Mouse (Mus musculus): ENCODE measurements around the gene Gm37240. TPM values are rescaled to one million over a fixed set of nuclear protein-coding genes. Genes with fewer than 3 reads are reported as not detected.

Gm37240 gene
- polyA plus RNA-seq, 1 experiment, result 0.91 TPM

DNA sequence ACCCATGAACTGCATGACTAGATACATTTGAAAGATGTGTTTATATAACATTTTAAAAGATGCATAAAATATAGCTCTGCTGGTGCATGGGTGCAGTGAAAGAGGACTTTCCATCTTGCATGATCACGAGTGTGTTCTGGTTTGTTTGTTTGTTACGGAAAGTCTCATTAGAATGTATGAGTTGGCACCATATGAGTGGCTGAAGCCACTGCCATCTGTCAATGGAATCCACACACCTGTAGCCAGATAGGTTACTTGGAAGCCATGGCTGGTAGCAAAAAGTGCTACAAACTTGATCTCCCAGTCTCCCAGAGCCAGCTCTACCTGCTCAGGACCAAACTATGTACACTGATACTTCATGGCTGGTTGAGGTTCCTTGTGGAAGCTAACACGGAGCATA lies 231.8 kb downstream of the Gm37240 start:
- Histone ChIP-seq H3K36me3 (ENCODE audit: control insufficient read depth, insufficient read depth, low read length, poor library complexity, severe bottlenecking) (no peaks in the 10 kb centered on the region), H3K4me1 (ENCODE audit: control insufficient read depth, insufficient read depth, low read length) (no peaks in the 10 kb centered on the region), H3K4me3 (ENCODE audit: low read depth, low read length) (no peak overlapping the region), H3K9ac (ENCODE audit: low read depth, poor library complexity, severe bottlenecking) (no peak overlapping the region), H3K27me3 (ENCODE audit: control insufficient read depth, insufficient read depth, low read length, poor library complexity, severe bottlenecking) (no peaks in the 10 kb centered on the region), H3K9me3 (replicated peaks; ENCODE audit: control insufficient read depth, insufficient read depth, low read length, poor library complexity, severe bottlenecking) (no peaks in the 10 kb centered on the region), H3K27ac (ENCODE audit: insufficient read depth, low read length) (no peak overlapping the region)
- no peak for TF ChIP-seq POLR2A (IDR thresholded peaks at IDR 0.05; ENCODE audit: insufficient read depth, low read length)
- no peak for TF ChIP-seq EP300 (IDR thresholded peaks at IDR 0.05; ENCODE audit: insufficient read depth, low read depth, low read length)
- TF ChIP-seq CTCF (IDR thresholded peaks at IDR 0.05; ENCODE audit: low read depth, low read length), result no peak

DNA sequence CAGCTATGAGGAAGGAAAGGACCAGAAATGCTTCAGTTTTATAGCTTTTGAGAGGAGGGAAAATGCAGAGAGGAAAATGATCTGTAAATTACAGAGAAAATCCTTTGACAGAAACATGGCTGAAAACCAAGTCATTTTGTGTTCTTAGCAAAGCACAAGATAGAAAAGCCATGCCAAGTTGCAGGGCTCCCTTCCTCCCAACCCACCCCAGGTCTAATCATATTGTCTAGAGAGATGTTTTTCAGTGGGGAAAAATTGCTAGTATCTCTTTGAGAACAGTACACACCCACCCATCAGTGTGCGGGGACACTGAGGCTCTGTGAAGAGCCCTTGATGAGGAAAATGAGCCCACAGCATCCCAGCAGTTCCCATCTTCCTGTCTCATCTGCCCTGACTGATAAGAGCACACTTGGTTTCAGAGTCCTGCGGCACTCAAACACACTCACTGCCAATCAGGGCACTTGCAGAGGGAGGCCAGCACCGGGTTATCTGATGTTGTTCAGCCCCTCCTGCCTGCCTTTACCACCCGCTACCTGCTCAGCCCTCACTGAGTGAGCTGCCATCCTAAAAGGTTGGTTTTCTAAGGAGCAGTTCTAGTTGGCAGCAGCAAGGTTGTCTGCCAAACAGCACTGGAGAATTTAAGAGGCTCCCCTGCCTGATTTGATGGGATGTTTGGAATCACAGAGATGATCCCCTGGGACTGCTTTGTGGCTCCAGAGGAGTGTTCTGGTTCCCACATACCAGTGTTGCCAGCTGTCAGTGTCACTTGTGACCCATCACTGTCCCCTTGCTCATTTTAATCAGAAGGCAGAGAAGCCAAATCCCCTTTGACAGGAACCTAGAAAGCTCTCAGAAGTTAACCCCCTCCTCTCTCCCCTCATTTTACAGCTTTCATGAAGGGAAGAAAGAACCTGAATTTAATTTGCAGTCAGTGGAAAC lies 234.3 kb downstream of the Gm37240 start:
- Histone ChIP-seq H3K27ac (ENCODE audit: insufficient read depth, low read length) (no peak overlapping the region), H3K27me3 (ENCODE audit: control insufficient read depth, insufficient read depth, low read length, poor library complexity, severe bottlenecking) (no peaks in the 10 kb centered on the region), H3K4me3 (ENCODE audit: low read depth, low read length) (no peak overlapping the region), H3K4me1 (ENCODE audit: control insufficient read depth, insufficient read depth, low read length) (no peaks in the 10 kb centered on the region), H3K36me3 (ENCODE audit: control insufficient read depth, insufficient read depth, low read length, poor library complexity, severe bottlenecking) (no peaks in the 10 kb centered on the region), H3K9me3 (replicated peaks; ENCODE audit: control insufficient read depth, insufficient read depth, low read length, poor library complexity, severe bottlenecking) (no peaks in the 10 kb centered on the region), H3K9ac (ENCODE audit: low read depth, poor library complexity, severe bottlenecking) (no peak overlapping the region)
- TF ChIP-seq POLR2A (IDR thresholded peaks at IDR 0.05; ENCODE audit: insufficient read depth, low read length), result no peak
- no peak for TF ChIP-seq EP300 (IDR thresholded peaks at IDR 0.05; ENCODE audit: insufficient read depth, low read depth, low read length)
- no peak for TF ChIP-seq CTCF (IDR thresholded peaks at IDR 0.05; ENCODE audit: low read depth, low read length)

DNA sequence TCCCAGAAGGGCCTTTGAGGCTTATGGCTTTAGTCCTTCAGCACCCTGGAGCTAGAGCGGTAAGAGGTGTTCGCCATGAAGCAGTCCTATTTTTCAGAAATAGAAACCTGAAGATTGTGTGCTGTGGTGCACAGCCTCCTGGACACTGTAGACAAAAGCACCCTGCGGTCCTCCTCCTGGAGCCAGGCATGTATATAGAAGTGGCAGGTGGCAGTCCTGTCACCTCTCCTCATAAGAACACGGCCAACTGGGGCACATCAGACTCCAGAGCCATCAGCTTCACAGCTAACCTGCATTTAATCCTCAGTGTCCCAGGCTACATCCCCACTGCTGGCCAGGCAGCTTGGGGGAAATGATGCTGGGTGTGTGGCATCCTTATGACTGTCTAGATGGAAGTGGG lies 238.1 kb downstream of the Gm37240 start:
- TF ChIP-seq EP300 (IDR thresholded peaks at IDR 0.05; ENCODE audit: insufficient read depth, low read depth, low read length) (no peak), CTCF (IDR thresholded peaks at IDR 0.05; ENCODE audit: low read depth, low read length) (no peak), POLR2A (IDR thresholded peaks at IDR 0.05; ENCODE audit: insufficient read depth, low read length) (no peak)
- no peak overlapping the region for H3K27ac ChIP-seq (ENCODE audit: insufficient read depth, low read length)
- no peaks in the 10 kb centered on the region for H3K9me3 ChIP-seq (replicated peaks; ENCODE audit: control insufficient read depth, insufficient read depth, low read length, poor library complexity, severe bottlenecking)
- H3K36me3 ChIP-seq (ENCODE audit: control insufficient read depth, insufficient read depth, low read length, poor library complexity, severe bottlenecking), result no peaks in the 10 kb centered on the region
- H3K4me3 ChIP-seq (ENCODE audit: low read depth, low read length), result no peak overlapping the region
- no peaks in the 10 kb centered on the region for H3K27me3 ChIP-seq (ENCODE audit: control insufficient read depth, insufficient read depth, low read length, poor library complexity, severe bottlenecking)
- H3K9ac ChIP-seq (ENCODE audit: low read depth, poor library complexity, severe bottlenecking), result no peak overlapping the region
- H3K4me1 ChIP-seq (ENCODE audit: control insufficient read depth, insufficient read depth, low read length), result no peaks in the 10 kb centered on the region

DNA sequence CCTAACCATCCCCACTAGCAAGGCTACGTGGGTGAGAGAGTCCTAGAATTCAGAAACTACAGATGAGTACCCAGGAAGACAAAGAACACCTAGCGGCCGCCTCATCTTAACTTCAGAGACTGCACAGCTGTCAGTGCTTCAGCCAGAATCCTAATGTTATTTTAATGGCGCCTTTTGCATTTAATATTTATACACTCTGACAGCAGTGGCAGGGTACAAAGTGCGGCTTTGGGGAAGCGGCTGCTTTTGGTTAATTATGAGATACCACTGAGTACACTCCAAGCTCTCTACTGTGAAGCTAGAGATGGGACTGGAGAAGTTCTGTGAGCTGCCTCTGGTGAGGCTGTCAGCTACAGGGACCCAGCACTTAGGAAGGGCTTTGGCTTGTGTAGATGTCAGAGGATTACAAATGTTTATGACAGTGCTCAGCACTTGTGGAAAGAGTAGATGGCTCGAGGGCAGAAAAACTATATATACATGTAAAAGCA lies 241.8 kb downstream of the Gm37240 start:
- H3K9me3 ChIP-seq (replicated peaks; ENCODE audit: control insufficient read depth, insufficient read depth, low read length, poor library complexity, severe bottlenecking), result no peaks in the 10 kb centered on the region

DNA sequence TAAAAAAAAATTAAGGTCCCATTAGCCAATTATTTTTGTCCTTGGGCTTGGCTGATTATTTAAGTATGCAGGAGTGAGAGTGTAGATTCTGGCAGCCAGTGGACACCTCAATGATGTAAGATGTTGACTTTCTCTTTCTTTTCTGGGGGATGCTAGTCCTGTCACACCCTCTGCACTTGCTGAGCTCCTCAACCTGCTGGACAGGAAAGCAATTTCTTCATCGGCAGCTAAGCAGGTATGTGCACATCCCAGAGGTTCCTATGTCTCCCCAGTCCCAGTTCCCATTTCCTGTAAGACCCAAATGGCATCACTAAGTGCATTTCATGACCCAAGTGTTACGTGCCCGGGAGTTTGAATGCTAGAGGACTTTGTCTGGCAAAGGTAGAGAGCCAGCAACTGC lies 242.5 kb downstream of the Gm37240 start:
- Histone ChIP-seq H3K4me3 (ENCODE audit: low read depth, low read length) (no peak overlapping the region), H3K27me3 (ENCODE audit: control insufficient read depth, insufficient read depth, low read length, poor library complexity, severe bottlenecking) (no peaks in the 10 kb centered on the region), H3K36me3 (ENCODE audit: control insufficient read depth, insufficient read depth, low read length, poor library complexity, severe bottlenecking) (no peaks in the 10 kb centered on the region), H3K9me3 (replicated peaks; ENCODE audit: control insufficient read depth, insufficient read depth, low read length, poor library complexity, severe bottlenecking) (no peaks in the 10 kb centered on the region), H3K4me1 (ENCODE audit: control insufficient read depth, insufficient read depth, low read length) (no peaks in the 10 kb centered on the region), H3K9ac (ENCODE audit: low read depth, poor library complexity, severe bottlenecking) (no peak overlapping the region), H3K27ac (ENCODE audit: insufficient read depth, low read length) (no peak overlapping the region)
- TF ChIP-seq EP300 (IDR thresholded peaks at IDR 0.05; ENCODE audit: insufficient read depth, low read depth, low read length) (no peak), POLR2A (IDR thresholded peaks at IDR 0.05; ENCODE audit: insufficient read depth, low read length) (no peak), CTCF (IDR thresholded peaks at IDR 0.05; ENCODE audit: low read depth, low read length) (no peak)

More for the DNA sequence above, 241.8 kb downstream of the Gm37240 start:
- TF ChIP-seq POLR2A (IDR thresholded peaks at IDR 0.05; ENCODE audit: insufficient read depth, low read length) (no peak), CTCF (IDR thresholded peaks at IDR 0.05; ENCODE audit: low read depth, low read length) (no peak), EP300 (IDR thresholded peaks at IDR 0.05; ENCODE audit: insufficient read depth, low read depth, low read length) (no peak)
- no peak overlapping the region for H3K9ac ChIP-seq (ENCODE audit: low read depth, poor library complexity, severe bottlenecking)
- H3K27me3 ChIP-seq (ENCODE audit: control insufficient read depth, insufficient read depth, low read length, poor library complexity, severe bottlenecking), result no peaks in the 10 kb centered on the region
- H3K4me3 ChIP-seq (ENCODE audit: low read depth, low read length), result no peak overlapping the region
- H3K4me1 ChIP-seq (ENCODE audit: control insufficient read depth, insufficient read depth, low read length), result no peaks in the 10 kb centered on the region
- no peak overlapping the region for H3K27ac ChIP-seq (ENCODE audit: insufficient read depth, low read length)
- H3K36me3 ChIP-seq (ENCODE audit: control insufficient read depth, insufficient read depth, low read length, poor library complexity, severe bottlenecking), result no peaks in the 10 kb centered on the region

DNA sequence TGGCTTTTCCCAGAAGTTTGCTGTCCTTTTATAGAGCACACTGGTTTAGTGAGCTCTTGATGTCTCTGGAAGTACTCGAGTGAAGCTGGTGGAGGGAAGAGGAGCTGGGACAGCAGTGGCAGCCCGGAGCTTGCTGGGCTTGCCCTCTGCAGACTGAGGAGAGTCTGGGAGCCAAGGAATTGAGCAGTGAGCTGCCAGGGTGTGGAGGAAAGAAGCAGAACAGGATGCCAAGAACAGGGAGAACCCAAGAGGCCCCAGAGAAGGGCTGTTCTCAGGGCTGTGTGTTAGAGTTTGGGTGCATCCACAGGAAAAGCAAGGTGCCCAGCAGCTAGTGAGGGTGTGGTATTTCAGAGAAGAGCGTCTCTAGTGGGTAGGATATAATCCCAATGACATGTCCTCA lies 245.6 kb downstream of the Gm37240 start:
- Histone ChIP-seq H3K4me1 (ENCODE audit: control insufficient read depth, insufficient read depth, low read length) (no peaks in the 10 kb centered on the region), H3K27me3 (ENCODE audit: control insufficient read depth, insufficient read depth, low read length, poor library complexity, severe bottlenecking) (no peaks in the 10 kb centered on the region), H3K27ac (ENCODE audit: insufficient read depth, low read length) (no peak overlapping the region), H3K9me3 (replicated peaks; ENCODE audit: control insufficient read depth, insufficient read depth, low read length, poor library complexity, severe bottlenecking) (no peaks in the 10 kb centered on the region), H3K9ac (ENCODE audit: low read depth, poor library complexity, severe bottlenecking) (no peak overlapping the region), H3K36me3 (ENCODE audit: control insufficient read depth, insufficient read depth, low read length, poor library complexity, severe bottlenecking) (no peaks in the 10 kb centered on the region), H3K4me3 (ENCODE audit: low read depth, low read length) (no peak overlapping the region)
- TF ChIP-seq EP300 (IDR thresholded peaks at IDR 0.05; ENCODE audit: insufficient read depth, low read depth, low read length), result no peak
- TF ChIP-seq POLR2A (IDR thresholded peaks at IDR 0.05; ENCODE audit: insufficient read depth, low read length), result no peak
- no peak for TF ChIP-seq CTCF (IDR thresholded peaks at IDR 0.05; ENCODE audit: low read depth, low read length)

All from ES-Bruce4 (cell line).